Mouse (Mus musculus) testis, postnatal 10 days (tissue): ENCODE results near the gene Clip4.

ENCODE experiments used
- DNase-seq: peaks from one replicate; pipeline ENCODE4 v3.0.0; 2021; ENCODE audit warnings: low spot score

Clip4 gene

GRCm38 (mm10) chr17:71874077-71874476, 105.8 kb downstream of the Clip4 start:
- DNase-seq, result peak; percentile 88

GRCm38 (mm10) chr17:71874795-71875194, 106.5 kb downstream of the Clip4 start:
- no peak for DNase-seq

GRCm38 (mm10) chr17:71875492-71875891, 107.2 kb downstream of the Clip4 start:
- DNase-seq, result no peak

GRCm38 (mm10) chr17:71881369-71881768, 113.1 kb downstream of the Clip4 start:
- DNase-seq, result no peak

- peak; percentile 57 for DNase-seq
These were observed 140.8 kb downstream of the Clip4 start for GRCm38 (mm10) chr17:71909107-71909506.

- no peak for DNase-seq
These were observed 144.9 kb downstream of the Clip4 start for GRCm38 (mm10) chr17:71913188-71913587.
